In the genomic region with DNA sequence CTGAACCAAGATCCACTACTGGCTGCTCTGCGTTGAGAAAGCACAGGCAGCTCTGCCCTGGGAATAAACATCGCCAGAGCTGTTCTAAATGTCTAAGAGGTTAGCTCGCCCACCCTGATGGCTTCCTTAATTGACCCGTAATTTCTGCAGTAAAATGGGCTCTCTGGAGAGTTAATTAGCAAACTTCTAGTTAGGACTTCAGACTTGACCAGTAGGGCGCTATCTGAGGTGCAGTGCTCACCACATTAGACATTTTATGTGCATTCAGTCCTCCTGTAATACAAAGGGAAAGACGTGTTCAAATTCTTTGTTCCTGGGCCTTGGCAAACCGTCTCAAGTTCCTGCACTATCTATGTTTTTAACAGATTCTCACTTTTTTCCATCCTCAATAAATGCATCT, we compare ENCODE assay signal across 21 mouse cellular contexts. TPM values are rescaled to one million over a fixed set of nuclear protein-coding genes. Genes with fewer than 3 reads are reported as not detected.
DNase-seq lines count a peak whose midpoint lies in the region; ATAC-seq and TF ChIP-seq lines count a peak whose summit lies in the region.
"Had no signal": no experiment of that assay in that cellular context is flagged by ENCODE, and none has a peak within 500 bp of the region (broad histone marks: within the 10 kb centered on the region; RNA-seq: fewer than 3 reads in every experiment).

No protein-coding gene starts in this region.

- H3K27me3 ChIP-seq in kidney, adult 2 months (replicated peaks; ENCODE audit: control insufficient read depth, insufficient read depth, low read length), result no peaks in the 10 kb centered on the region
- no peaks in the 10 kb centered on the region for H3K27me3 ChIP-seq in limb, embryonic 11.5 days (ENCODE audit: control insufficient read depth, insufficient read depth, low read length)
- H3K27me3 ChIP-seq in limb, embryonic 10.5 days (ENCODE audit: low read depth, poor library complexity, severe bottlenecking), result no peaks in the 10 kb centered on the region
- H3K27me3 ChIP-seq in limb, embryonic 12.5 days, result no peaks in the 10 kb centered on the region
- H3K27me3 ChIP-seq: embryonic facial prominence, embryonic 12.5 days; forebrain, embryonic 12.5 days; heart, embryonic 15.5 days had no signal

- H3K9ac ChIP-seq in limb, embryonic 11.5 days (ENCODE audit: low read length), result no peak overlapping the region
- H3K9ac ChIP-seq in limb, embryonic 12.5 days (replicated peaks), result no peak overlapping the region
- H3K9ac ChIP-seq: embryonic facial prominence, embryonic 12.5 days; forebrain, embryonic 12.5 days; heart, embryonic 15.5 days; hindbrain, embryonic 14.5 days had no signal

- peaks cover 13% of the 10 kb centered on the region; the same call in 1 of the 2 replicates for H3K4me1 ChIP-seq in kidney, adult 2 months (ENCODE audit: control insufficient read depth, insufficient read depth, low read length)
- no peaks in the 10 kb centered on the region; the same call in 1 of the 2 replicates for H3K4me1 ChIP-seq in limb, embryonic 11.5 days (ENCODE audit: control insufficient read depth, insufficient read depth, low read length)
- H3K4me1 ChIP-seq in limb, embryonic 10.5 days, result peaks cover 9% of the 10 kb centered on the region; the same call in 1 of the 2 replicates
- H3K4me1 ChIP-seq in cortical plate, adult 2 months (ENCODE audit: control insufficient read depth, insufficient read depth, low read length), result no peaks in the 10 kb centered on the region
- H3K4me1 ChIP-seq in limb, embryonic 12.5 days (replicated peaks), result peaks cover 22% of the 10 kb centered on the region
- H3K4me1 ChIP-seq: embryonic facial prominence, embryonic 12.5 days; heart, embryonic 15.5 days had no signal

- no peaks in the 10 kb centered on the region for H3K9me3 ChIP-seq in limb, embryonic 11.5 days (ENCODE audit: control insufficient read depth, low read length)
- H3K9me3 ChIP-seq in limb, embryonic 10.5 days (replicated peaks), result no peaks in the 10 kb centered on the region
- H3K9me3 ChIP-seq in limb, embryonic 12.5 days, result no peaks in the 10 kb centered on the region
- H3K9me3 ChIP-seq: embryonic facial prominence, embryonic 12.5 days; forebrain, embryonic 12.5 days; heart, embryonic 15.5 days had no signal

- ATAC-seq in limb, embryonic 11.5 days (ENCODE audit: insufficient number of reproducible peaks, low FRiP score, low TSS enrichment, low read depth), result no peak
- ATAC-seq in limb, embryonic 12.5 days (ENCODE audit: insufficient number of reproducible peaks, insufficient read depth, low FRiP score, low TSS enrichment, low read depth), result no peak
- ATAC-seq: forebrain, embryonic 16.5 days had no signal

- no peak overlapping the region for H3K4me3 ChIP-seq in kidney, adult 2 months (ENCODE audit: insufficient read depth, low read depth, low read length)
- no peak overlapping the region for H3K4me3 ChIP-seq in limb, embryonic 11.5 days (ENCODE audit: low read depth, low read length)
- H3K4me3 ChIP-seq in limb, embryonic 10.5 days, result no peak overlapping the region
- no peak overlapping the region for H3K4me3 ChIP-seq in cortical plate, adult 2 months (ENCODE audit: insufficient read depth, low read length)
- H3K4me3 ChIP-seq in limb, embryonic 12.5 days (replicated peaks), result no peak overlapping the region
- H3K4me3 ChIP-seq: embryonic facial prominence, embryonic 12.5 days; forebrain, embryonic 12.5 days; heart, adult 2 months; heart, embryonic 15.5 days had no signal

- H3K27ac ChIP-seq in kidney, adult 2 months (ENCODE audit: insufficient read depth, low read depth, low read length), result peak overlapping the region; percentile 95
- no peak overlapping the region for H3K27ac ChIP-seq in limb, embryonic 11.5 days (replicated peaks; ENCODE audit: low read depth, low read length)
- H3K27ac ChIP-seq in limb, embryonic 10.5 days, result no peak overlapping the region
- H3K27ac ChIP-seq in cortical plate, adult 2 months (ENCODE audit: insufficient read depth, low read length), result peak overlapping the region; percentile 59; the same call in 1 of the 2 replicates
- peak overlapping the region; percentile 57; the same call in 1 of the 2 replicates for H3K27ac ChIP-seq in limb, embryonic 12.5 days
- H3K27ac ChIP-seq: embryonic facial prominence, embryonic 12.5 days; forebrain, embryonic 12.5 days; heart, adult 2 months; heart, embryonic 15.5 days; hindbrain, embryonic 14.5 days had no signal

- no peaks in the 10 kb centered on the region for H3K36me3 ChIP-seq in kidney, adult 2 months (ENCODE audit: control insufficient read depth, insufficient read depth, low read length)
- no peaks in the 10 kb centered on the region for H3K36me3 ChIP-seq in limb, embryonic 11.5 days (ENCODE audit: control insufficient read depth, insufficient read depth, low read length)
- H3K36me3 ChIP-seq in limb, embryonic 10.5 days, result no peaks in the 10 kb centered on the region
- no peaks in the 10 kb centered on the region for H3K36me3 ChIP-seq in limb, embryonic 12.5 days
- H3K36me3 ChIP-seq: embryonic facial prominence, embryonic 12.5 days; forebrain, embryonic 12.5 days; heart, embryonic 15.5 days had no signal

- WGBS in kidney, adult 2 months, result 56% methylated on average over 7 of the region's 7 CpGs
- 32% methylated on average over 7 of the region's 7 CpGs for WGBS in limb, embryonic 11.5 days
- 54% methylated on average over 7 of the region's 7 CpGs for WGBS in limb, embryonic 10.5 days
- WGBS in limb, embryonic 12.5 days, result 31% methylated on average over 7 of the region's 7 CpGs

- no peak for TF ChIP-seq CTCF in kidney, adult 2 months (conservative IDR thresholded peaks at IDR 0.05; ENCODE audit: insufficient read depth, insufficient read length, low read depth, low read length)
- TF ChIP-seq CTCF in cortical plate, adult 2 months (IDR thresholded peaks at IDR 0.05; ENCODE audit: extremely low read depth, insufficient read depth, low read length), result no peak

- H3K4me2 ChIP-seq in limb, embryonic 11.5 days (ENCODE audit: low read depth, severe bottlenecking), result no peak overlapping the region
- peak overlapping the region; percentile 15; the same call in 1 of the 2 replicates for H3K4me2 ChIP-seq in limb, embryonic 12.5 days
- H3K4me2 ChIP-seq: embryonic facial prominence, embryonic 12.5 days; forebrain, embryonic 12.5 days; heart, embryonic 11.5 days; heart, embryonic 15.5 days; hindbrain, embryonic 14.5 days had no signal

- no peak for TF ChIP-seq POLR2A in kidney, adult 2 months (IDR thresholded peaks at IDR 0.05; ENCODE audit: low read depth, low read length)
- TF ChIP-seq POLR2A in cortical plate, adult 2 months (IDR thresholded peaks at IDR 0.05; ENCODE audit: extremely low read depth, insufficient read depth, low read length), result no peak

- peak; percentile 51 for DNase-seq in kidney, adult 2 months
- no peak for DNase-seq in kidney, postnatal 14 days
- peak; percentile 33 for DNase-seq in limb, embryonic 11.5 days (ENCODE audit: low spot score)
- no peak for DNase-seq in limb, embryonic 10.5 days (ENCODE audit: low spot score)
- no peak for DNase-seq in thymus, postnatal 0 days (ENCODE audit: low spot score)
- DNase-seq: adrenal gland, adult 2 months; adrenal gland, postnatal 25 days; cerebellum, adult 2 months; cerebellum, postnatal 10 days; embryo, embryonic 11 days; gastrocnemius, postnatal 14 days; heart, adult 2 months; heart, postnatal 14 days had no signal

RNA-seq across cellular contexts. Expression of gene Akap11, which starts 26.6 kb away (rescaled TPM):
- polyA plus RNA-seq in kidney, adult 2 months (2012; rRNA removed), result 7.0 and 9.1 TPM in 2 replicates
- polyA plus RNA-seq in limb, embryonic 11.5 days (2014; fragmentation: Nextera tagmentation; extraction: Ambion mirVana), result 18.4 and 19.2 TPM in 2 replicates
- polyA plus RNA-seq in limb, embryonic 10.5 days (2016; fragmentation: Nextera tagmentation; extraction: Ambion mirVana), result 17.7 and 21.9 TPM in 2 replicates
- 53.9 and 54.3 TPM in 2 replicates for polyA plus RNA-seq in cortical plate, adult 2 months (2012; rRNA removed)
- 25.6 and 27.1 TPM in 2 replicates for polyA plus RNA-seq in limb, embryonic 12.5 days (2016; fragmentation: Nextera tagmentation; extraction: Ambion mirVana)
- polyA plus RNA-seq in thymus, postnatal 0 days (2015; fragmentation: Nextera tagmentation; extraction: Ambion mirVana), result 13.9 and 14.5 TPM in 2 replicates

Comparison
In these comparisons a context has a peak if more than half of its experiments do, and no peak if none do; other contexts are left out.
1. DNase-seq: peak in kidney, adult 2 months (single experiment) and limb, embryonic 11.5 days (single experiment); none in kidney, postnatal 14 days (single experiment), limb, embryonic 10.5 days (single experiment) and thymus, postnatal 0 days (single experiment).
2. H3K27ac ChIP-seq: peak in kidney, adult 2 months (single experiment), cortical plate, adult 2 months (single experiment) and limb, embryonic 12.5 days (single experiment); none in limb, embryonic 11.5 days (single experiment) and limb, embryonic 10.5 days (single experiment).